Mouse (Mus musculus) c-Kit-negative CD71-positive TER-119-positive erythroid progenitor cells, embryonic 14.5 days (primary cell): Measurements from ENCODE around the gene Aamdc.

Source experiments
- DNase-seq: peaks from one replicate; pipeline ENCODE4 v3.0.0-alpha.2; 2013; ENCODE audit warnings: low read depth, low spot score

The Aamdc gene

GRCm38 (mm10) chr7:97579067-97579975 is at the start of gene Aamdc, which contains the start of gene Rsf1:
Gene Aamdc, minus strand, starts transcription at chr7:97579497.
Gene Rsf1, plus strand, starts transcription at chr7:97579889.
- peak; percentile 92 for DNase-seq

GRCm38 (mm10) chr7:97623402-97623801 is 44.1 kb upstream of the Aamdc start:
- no peak for DNase-seq

DNA sequence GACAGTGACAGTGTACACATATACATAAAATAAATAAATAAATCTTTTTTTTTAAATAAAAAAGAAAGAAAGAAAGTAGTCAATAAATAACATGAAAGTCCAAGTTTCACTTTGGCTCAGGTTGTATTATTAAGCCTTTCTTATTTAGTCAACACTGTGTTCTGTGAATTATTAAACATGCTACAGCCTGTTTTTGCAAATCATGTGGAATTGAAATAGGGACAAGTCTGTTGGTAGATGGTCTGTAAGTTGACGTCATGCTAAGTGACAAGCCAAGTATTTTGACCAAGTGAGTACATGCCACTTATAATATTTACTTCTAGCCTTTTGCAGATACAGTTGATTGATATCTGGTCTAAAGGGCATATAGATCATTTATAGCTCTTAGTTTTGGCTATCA is 43.4 kb upstream of the Aamdc start:
- DNase-seq: no peak

- no peak for DNase-seq
These were observed 42.0 kb upstream of the Aamdc start for GRCm38 (mm10) chr7:97621346-97621745.

GRCm38 (mm10) chr7:97598548-97598947 is 19.3 kb upstream of the Aamdc start:
- no peak for DNase-seq

DNA sequence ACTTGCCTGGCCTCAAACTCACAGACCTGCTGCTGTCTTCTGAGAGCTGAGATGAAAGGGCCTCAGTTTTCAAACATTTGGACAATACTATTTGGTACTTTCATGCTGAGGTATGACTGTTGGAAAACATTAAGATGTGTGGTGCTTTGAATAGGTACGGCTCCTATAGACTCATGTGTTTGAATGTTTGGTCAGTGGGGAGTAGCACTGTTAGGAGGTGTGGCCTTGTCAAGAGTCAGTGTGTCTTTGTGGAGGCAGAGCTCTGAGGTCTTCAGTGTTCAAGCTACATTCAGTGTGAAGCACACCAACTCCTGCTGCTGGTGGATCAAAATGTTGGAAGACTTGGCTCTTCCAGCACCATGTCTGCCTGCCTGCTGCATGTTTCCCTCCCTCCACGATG is 14.2 kb upstream of the Aamdc start:
- DNase-seq: no peak

DNA sequence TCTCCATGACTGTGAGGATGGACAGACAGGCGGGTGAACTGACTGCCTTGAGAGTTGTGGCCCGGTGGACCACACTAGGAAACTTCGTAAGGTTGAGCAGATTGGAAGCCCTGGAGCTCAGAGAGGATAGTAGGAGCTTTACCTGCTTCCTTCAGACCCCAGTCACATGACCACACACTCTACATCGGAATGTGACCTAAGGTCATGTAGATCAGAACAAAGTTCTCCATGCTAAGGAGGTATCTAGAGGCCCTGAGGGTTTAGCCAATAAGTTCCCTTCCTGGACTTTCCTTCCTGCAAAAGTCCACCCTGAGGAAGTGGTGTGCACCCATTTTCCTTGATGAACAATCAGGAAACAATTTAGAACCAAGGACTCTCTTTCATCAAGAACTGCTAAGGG is 13.1 kb upstream of the Aamdc start:
- DNase-seq: no peak

- DNase-seq: no peak
These were observed 12.0 kb upstream of the Aamdc start for GRCm38 (mm10) chr7:97591336-97591735.

- no peak for DNase-seq
These were observed 11.2 kb upstream of the Aamdc start for GRCm38 (mm10) chr7:97590488-97590887.

- no peak for DNase-seq
These were observed 9.2 kb upstream of the Aamdc start for GRCm38 (mm10) chr7:97588506-97588905.

- DNase-seq: peak; percentile 51
These were observed 1.5 kb upstream of the Aamdc start for GRCm38 (mm10) chr7:97580843-97581214.

- DNase-seq: peak; percentile 40
These were observed 912 bp upstream of the Aamdc start for GRCm38 (mm10) chr7:97579976-97580842.

DNA sequence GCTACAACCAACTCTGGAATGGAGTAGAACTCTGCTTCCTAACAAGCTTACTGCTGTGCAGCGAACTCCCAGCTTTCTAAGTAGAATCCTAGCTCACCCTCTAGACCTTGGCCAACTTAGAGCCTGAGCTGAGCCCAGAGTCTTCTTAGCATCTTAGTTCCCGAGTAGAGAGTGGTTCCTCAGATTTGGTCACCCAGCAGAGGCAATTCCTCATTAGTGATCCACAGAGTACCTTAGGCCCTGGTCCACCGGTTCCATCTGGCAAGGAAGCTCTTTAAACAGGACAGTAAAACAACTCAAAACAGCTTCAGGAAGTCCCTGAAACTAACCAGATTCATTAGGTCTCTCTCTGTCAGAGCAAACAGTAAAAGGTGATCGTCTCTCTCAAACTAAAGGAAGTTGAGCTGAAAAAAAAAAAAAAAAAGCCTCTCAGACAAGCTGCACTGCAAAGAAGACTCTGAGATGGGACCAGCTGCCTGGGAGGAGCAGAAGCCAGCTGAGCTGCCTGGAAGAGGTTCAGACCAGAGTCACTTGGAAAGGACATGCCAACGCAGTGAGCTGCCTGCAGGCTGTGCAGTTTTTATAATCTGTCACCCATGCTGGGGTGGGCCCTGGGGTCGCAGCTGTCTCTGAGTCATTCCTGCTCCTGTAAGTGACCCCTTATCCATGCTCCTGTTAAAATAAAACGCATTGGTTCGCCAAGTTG is 783 bp downstream of the Aamdc start:
- peak; percentile 19 for DNase-seq

GRCm38 (mm10) chr7:97570389-97570788 is 8.9 kb downstream of the Aamdc start:
- DNase-seq: no peak

DNA sequence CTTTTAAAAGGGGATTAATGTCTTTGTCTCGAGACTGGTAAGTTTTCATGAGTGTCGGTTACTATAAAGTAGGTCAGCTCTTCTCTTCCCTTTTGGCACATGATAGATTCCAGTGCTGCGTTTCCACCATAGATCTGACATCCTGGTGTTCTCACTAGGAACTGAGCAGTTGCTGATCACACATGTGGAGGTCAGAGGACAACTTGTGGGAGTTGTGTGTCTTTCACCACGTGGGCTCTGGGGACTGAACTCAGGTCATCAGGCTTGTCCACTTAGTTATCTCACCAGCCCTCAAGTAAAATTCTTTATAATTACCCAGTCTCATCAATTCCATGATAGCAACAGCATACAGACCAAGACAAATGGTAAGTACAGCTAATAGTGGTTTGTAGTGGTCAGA is 9.9 kb downstream of the Aamdc start:
- no peak for DNase-seq

DNA sequence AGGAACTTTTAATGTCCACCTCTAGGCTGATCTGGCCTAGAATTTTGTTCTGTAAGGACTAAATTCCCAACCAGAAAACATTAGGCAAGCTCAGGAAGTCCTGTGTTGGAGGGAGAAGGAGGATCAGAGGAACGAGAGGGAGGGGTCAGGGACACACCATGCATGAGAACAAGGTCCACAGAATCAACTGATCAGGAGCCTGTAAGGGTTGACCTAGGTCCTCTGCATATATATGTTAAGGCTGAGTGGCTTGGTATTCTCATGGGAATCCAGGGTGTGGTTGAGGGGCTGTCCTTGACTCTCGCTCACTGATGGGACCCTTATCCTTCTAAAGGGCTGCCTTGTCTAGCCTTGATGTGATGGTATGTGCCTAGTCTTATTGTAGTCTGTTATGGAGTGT is 15.7 kb downstream of the Aamdc start:
- DNase-seq: no peak

DNA sequence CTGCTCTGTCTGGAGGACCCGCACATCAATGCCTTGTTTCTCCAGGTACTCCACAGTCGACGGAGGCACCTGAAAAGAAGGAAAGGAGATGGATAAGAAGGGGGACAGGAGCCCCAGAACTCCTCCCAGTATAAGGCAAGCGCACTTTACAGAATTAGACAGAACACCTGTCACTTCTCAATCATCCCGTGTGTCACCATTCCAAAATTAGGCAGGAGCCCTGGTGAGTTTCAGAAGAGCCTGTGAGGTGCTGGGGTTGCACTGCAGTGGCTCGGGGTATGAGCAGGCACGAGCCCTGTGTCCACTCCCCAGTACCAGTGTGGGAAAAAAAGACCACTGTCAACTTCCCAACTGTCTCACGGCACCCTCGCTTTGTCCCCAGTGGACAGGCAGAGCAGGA is 28.6 kb downstream of the Aamdc start:
- no peak for DNase-seq

GRCm38 (mm10) chr7:97549301-97549700 is 30.0 kb downstream of the Aamdc start:
- DNase-seq: no peak

GRCm38 (mm10) chr7:97546462-97546861 is 32.8 kb downstream of the Aamdc start:
- DNase-seq: no peak

GRCm38 (mm10) chr7:97536571-97536970 is 42.7 kb downstream of the Aamdc start:
- DNase-seq: no peak

DNA sequence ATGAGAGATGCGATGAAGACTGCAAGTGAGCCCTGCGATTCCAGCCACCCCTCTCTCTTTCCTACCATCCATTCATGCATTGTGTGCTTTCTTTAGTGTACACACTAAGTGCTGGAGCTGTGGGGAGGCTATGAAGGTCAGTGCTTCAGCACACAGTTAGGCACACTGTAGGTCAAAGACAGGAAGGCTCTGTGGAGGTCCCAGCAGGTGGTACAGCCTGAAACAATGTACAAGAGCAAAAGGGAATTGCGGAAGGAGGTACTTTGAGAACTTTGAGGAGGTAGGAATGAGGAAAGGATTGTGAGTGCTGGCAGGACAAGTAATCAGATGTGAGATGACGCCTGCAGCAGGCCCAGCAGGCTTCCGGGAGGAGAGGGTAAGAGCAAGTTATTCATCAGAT is 43.8 kb downstream of the Aamdc start:
- no peak for DNase-seq

GRCm38 (mm10) chr7:97519935-97520334 is 59.4 kb downstream of the Aamdc start:
- no peak for DNase-seq
